Mouse (Mus musculus) liver, embryonic 13.5 days (tissue): ENCODE measurements around the gene Mtap. TPM values are rescaled to one million over a fixed set of nuclear protein-coding genes. Genes with fewer than 3 reads are reported as not detected.

Experiments used
- ATAC-seq: fragments of 200-750 bp; cut with Nextera tagmentation; 2 replicates; pipeline ENCODE4 v1.8.0; 2017; ENCODE audit warnings: low read depth, mild to moderate bottlenecking, moderate number of reproducible peaks, moderate library complexity
- DNase-seq: peaks from one replicate; pipeline ENCODE4 v3.0.0; 2022
- H3K27ac ChIP-seq: fragments of 300-500 bp; sonication (generic); 2 replicates; pipeline ENCODE4 v1.5.1; 2015; ENCODE audit warnings: moderate library complexity, mild to moderate bottlenecking, inconsistent platforms
- H3K27me3 ChIP-seq: fragments of 300-500 bp; sonication (generic); 2 replicates; pipeline ENCODE4 v1.6.1; 2015; ENCODE audit warnings: mild to moderate bottlenecking, inconsistent platforms
- H3K36me3 ChIP-seq: fragments of 300-500 bp; sonication (generic); 2 replicates; pipeline ENCODE4 v1.6.1; 2015; ENCODE audit warnings: mild to moderate bottlenecking, inconsistent platforms
- H3K4me1 ChIP-seq: fragments of 300-500 bp; sonication (generic); replicated peaks from 2 replicates; pipeline ENCODE4 v1.6.1; 2015; ENCODE audit warnings: inconsistent platforms
- H3K4me2 ChIP-seq: fragments of 300-500 bp; sonication (generic); 2 replicates; pipeline ENCODE4 v1.6.1; 2015; ENCODE audit warnings: inconsistent platforms, mild to moderate bottlenecking, moderate library complexity
- H3K4me3 ChIP-seq: fragments of 300-500 bp; sonication (generic); replicated peaks from 2 replicates; pipeline ENCODE4 v1.5.1; 2015; ENCODE audit warnings: mild to moderate bottlenecking, inconsistent platforms
- H3K9ac ChIP-seq: fragments of 300-500 bp; sonication (generic); 2 replicates; pipeline ENCODE4 v1.6.1; 2015; ENCODE audit warnings: mild to moderate bottlenecking, inconsistent platforms
- H3K9me3 ChIP-seq: fragments of 300-500 bp; sonication (generic); replicated peaks from 2 replicates; pipeline ENCODE4 v1.6.1; 2016; ENCODE audit warnings: inconsistent platforms
- WGBS: fragments of 180-500 bp; shearing (Covaris S2); methylation state at CpG from one replicate; pipeline ENCODE4 v1.1.7; 2015; ENCODE audit not compliant: insufficient replicate concordance; 5-methylcytosine and 5-hydroxymethylcytosine counted together
- polyA plus RNA-seq: library from polyadenylated mRNA; unstranded; fragments of >200 nt; fragmentation: Nextera tagmentation; extraction: Ambion mirVana; gene quantifications from 2 replicates; pipeline ENCODE4 v1.2.1, GENCODE M21; 2015

Mtap gene
- 36.7 and 42.9 TPM in 2 replicates for polyA plus RNA-seq

DNA sequence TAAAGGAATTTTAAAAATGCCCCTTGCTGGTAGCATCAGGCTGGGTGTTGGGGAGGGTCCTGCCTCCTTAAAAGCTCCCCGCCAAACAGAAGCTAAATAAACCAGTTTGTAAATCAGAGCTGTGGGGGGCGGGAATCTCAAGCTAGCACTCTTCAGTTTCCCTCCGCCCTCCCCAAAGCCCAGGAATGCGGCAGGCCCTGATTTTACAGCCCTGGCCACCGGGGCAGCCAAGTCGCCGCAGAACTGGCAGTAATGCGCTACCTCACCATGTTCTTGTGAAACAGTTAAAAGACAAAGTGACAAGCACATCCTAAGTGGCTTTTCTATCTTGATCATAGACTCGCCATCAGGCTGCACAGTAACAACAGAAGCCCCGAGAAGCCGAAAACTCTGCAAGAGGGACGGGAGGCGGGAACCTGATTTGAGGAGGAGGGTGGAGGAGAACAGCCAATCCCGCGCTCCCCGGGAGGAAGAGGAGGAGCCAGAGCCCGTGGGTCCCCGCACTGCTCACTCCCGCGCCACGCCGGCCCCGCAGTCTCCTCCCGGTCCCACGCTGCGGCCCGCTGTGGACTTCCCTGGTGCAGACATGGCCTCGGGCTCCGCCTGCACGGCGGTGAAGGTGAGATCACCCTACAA, at the start of gene Mtap:
Gene Mtap (plus strand): TSS at position 217 of the 636 bp plus-strand sequence.
- peak within 1 kb of the TSS; percentile 91 for H3K4me2 ChIP-seq
- WGBS: under 1% methylated on average over 31 of the region's 31 CpGs
- H3K4me1 ChIP-seq: peaks cover 49% of the 10 kb centered on the region
- ATAC-seq: peak; percentile 86
- no peaks in the 10 kb centered on the region for H3K9me3 ChIP-seq
- H3K4me3 ChIP-seq: peak within 1 kb of the TSS; percentile 74
- H3K27ac ChIP-seq: peak within 1 kb of the TSS; percentile 73
- DNase-seq: peak; percentile 38
- peak within 1 kb of the TSS; percentile 78 for H3K9ac ChIP-seq
- H3K27me3 ChIP-seq: no peaks in the 10 kb centered on the region
- H3K36me3 ChIP-seq: no peaks in the 10 kb centered on the region; the same call in 1 of the 2 replicates

DNA sequence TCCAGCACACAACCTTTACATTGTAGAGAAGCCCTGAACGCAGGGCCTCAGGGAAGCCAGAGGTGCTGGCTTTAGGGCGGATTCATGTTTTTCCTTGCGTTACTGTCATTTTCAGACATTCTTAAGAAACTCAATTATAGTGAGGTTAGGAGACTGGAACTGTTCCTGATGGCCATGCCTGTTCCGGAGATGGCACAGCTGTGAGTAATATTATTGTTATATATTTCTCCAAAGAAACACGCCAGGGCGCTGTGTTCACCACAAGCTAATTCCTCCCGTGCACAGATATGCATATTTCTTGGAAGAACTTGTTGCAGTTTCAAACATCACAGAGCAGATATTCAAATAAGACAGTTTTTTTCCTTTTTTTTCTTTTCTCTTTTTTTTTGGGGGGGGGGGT, 47.8 kb upstream of the Mtap start:
- WGBS: 76% methylated on average over 7 of the region's 7 CpGs
- H3K9me3 ChIP-seq: no peaks in the 10 kb centered on the region
- no peak overlapping the region for H3K27ac ChIP-seq
- no peak overlapping the region for H3K4me3 ChIP-seq
- H3K9ac ChIP-seq: no peak overlapping the region
- H3K4me1 ChIP-seq: peaks cover 7% of the 10 kb centered on the region
- H3K4me2 ChIP-seq: no peak overlapping the region
- DNase-seq (no peak), ATAC-seq (no peak)
- H3K36me3 ChIP-seq: no peaks in the 10 kb centered on the region
- H3K27me3 ChIP-seq: no peaks in the 10 kb centered on the region

GRCm38 (mm10) chr4:89090217-89090616, 46.7 kb upstream of the Mtap start:
- Histone ChIP-seq H3K9ac (no peak overlapping the region), H3K27me3 (no peaks in the 10 kb centered on the region), H3K9me3 (no peaks in the 10 kb centered on the region), H3K4me1 (peaks cover 7% of the 10 kb centered on the region), H3K27ac (no peak overlapping the region), H3K36me3 (no peaks in the 10 kb centered on the region), H3K4me3 (no peak overlapping the region), H3K4me2 (no peak overlapping the region)
- WGBS: 67% methylated on average over 6 of the region's 6 CpGs
- no peak for DNase-seq
- ATAC-seq: no peak

GRCm38 (mm10) chr4:89092153-89092552, 44.8 kb upstream of the Mtap start:
- no peaks in the 10 kb centered on the region for H3K9me3 ChIP-seq
- no peak overlapping the region for H3K27ac ChIP-seq
- peaks cover 7% of the 10 kb centered on the region for H3K4me1 ChIP-seq
- H3K4me3 ChIP-seq: no peak overlapping the region
- WGBS: 27% methylated on average over 5 of the region's 5 CpGs
- H3K4me2 ChIP-seq: no peak overlapping the region
- DNase-seq (no peak), ATAC-seq (no peak)
- no peaks in the 10 kb centered on the region for H3K36me3 ChIP-seq
- no peaks in the 10 kb centered on the region for H3K27me3 ChIP-seq
- no peak overlapping the region for H3K9ac ChIP-seq

GRCm38 (mm10) chr4:89094773-89095172, 42.1 kb upstream of the Mtap start:
- no peak for ATAC-seq
- Histone ChIP-seq H3K9ac (no peak overlapping the region), H3K27me3 (no peaks in the 10 kb centered on the region), H3K4me2 (no peak overlapping the region), H3K27ac (no peak overlapping the region), H3K9me3 (no peaks in the 10 kb centered on the region), H3K36me3 (no peaks in the 10 kb centered on the region), H3K4me3 (no peak overlapping the region), H3K4me1 (peaks cover 7% of the 10 kb centered on the region)
- no peak for DNase-seq
- 74% methylated on average over 5 of the region's 5 CpGs for WGBS

DNA sequence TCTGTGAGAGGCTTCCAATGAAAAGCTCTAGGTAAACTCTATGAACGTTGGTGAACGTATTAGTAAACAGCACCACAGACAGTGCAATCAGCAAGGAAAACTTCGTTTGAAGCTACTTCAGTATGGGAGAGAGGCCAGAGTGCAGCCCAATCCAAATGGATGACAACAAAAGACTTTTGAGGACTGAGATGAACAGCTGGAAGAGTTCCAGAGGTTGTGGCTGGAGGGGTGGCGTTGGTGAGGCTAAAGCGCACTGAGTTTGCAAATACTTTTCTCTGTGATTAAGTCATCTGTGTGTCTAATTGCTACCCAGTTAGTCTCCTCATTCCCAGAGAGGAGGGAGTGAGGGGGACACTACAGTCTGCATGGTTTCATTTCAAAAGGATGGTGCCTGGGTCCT, 38.7 kb upstream of the Mtap start:
- Histone ChIP-seq H3K4me2 (no peak overlapping the region), H3K9me3 (no peaks in the 10 kb centered on the region), H3K9ac (no peak overlapping the region)

DNA sequence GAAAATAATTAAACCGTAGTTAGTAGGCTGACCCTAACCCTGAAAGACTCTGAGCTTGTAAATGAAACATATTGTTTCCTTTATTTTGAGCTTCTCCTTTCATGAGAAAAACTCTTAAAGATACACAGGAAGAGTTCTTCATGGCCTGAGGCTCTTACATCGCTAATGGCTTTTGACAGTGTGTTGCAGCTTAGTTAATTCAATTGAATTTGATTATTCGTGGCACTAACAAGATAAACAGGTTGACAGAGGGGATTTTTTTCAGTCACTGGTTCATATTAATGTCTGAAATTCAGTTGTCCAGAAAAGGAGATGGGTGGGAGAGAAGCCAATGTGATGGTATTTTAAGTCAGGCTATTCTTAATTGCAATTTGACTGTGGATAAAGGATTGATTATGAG, 35.6 kb upstream of the Mtap start:
- Histone ChIP-seq H3K27ac (no peak overlapping the region), H3K27me3 (no peaks in the 10 kb centered on the region), H3K9ac (no peak overlapping the region), H3K4me1 (no peaks in the 10 kb centered on the region), H3K4me3 (no peak overlapping the region), H3K9me3 (no peaks in the 10 kb centered on the region), H3K4me2 (no peak overlapping the region), H3K36me3 (no peaks in the 10 kb centered on the region)
- 69% methylated on average over 3 of the region's 3 CpGs for WGBS
- ATAC-seq (no peak), DNase-seq (no peak)

More for the DNA sequence above, 38.7 kb upstream of the Mtap start:
- 65% methylated on average over 5 of the region's 5 CpGs for WGBS
- ATAC-seq: no peak
- Histone ChIP-seq H3K36me3 (no peaks in the 10 kb centered on the region), H3K4me1 (no peaks in the 10 kb centered on the region), H3K4me3 (no peak overlapping the region), H3K27me3 (no peaks in the 10 kb centered on the region), H3K27ac (no peak overlapping the region)
- no peak for DNase-seq

- WGBS: 67% methylated on average over 2 of the region's 2 CpGs
- no peak for DNase-seq
- Histone ChIP-seq H3K4me2 (no peak overlapping the region), H3K9me3 (no peaks in the 10 kb centered on the region), H3K27me3 (no peaks in the 10 kb centered on the region), H3K4me1 (no peaks in the 10 kb centered on the region), H3K27ac (no peak overlapping the region), H3K4me3 (no peak overlapping the region), H3K9ac (no peak overlapping the region), H3K36me3 (no peaks in the 10 kb centered on the region)
- ATAC-seq: no peak
Measured at GRCm38 (mm10) chr4:89102283-89102682, 34.6 kb upstream of the Mtap start.

GRCm38 (mm10) chr4:89105486-89105885, 31.4 kb upstream of the Mtap start:
- DNase-seq (no peak), ATAC-seq (no peak)
- no peak overlapping the region for H3K9ac ChIP-seq

GRCm38 (mm10) chr4:89106505-89106904, 30.4 kb upstream of the Mtap start:
- H3K27ac ChIP-seq: no peak overlapping the region
- H3K4me1 ChIP-seq: no peaks in the 10 kb centered on the region
- ATAC-seq (no peak), DNase-seq (no peak)
- H3K4me3 ChIP-seq: no peak overlapping the region
- H3K9me3 ChIP-seq: no peaks in the 10 kb centered on the region
- no peaks in the 10 kb centered on the region for H3K36me3 ChIP-seq
- H3K9ac ChIP-seq: no peak overlapping the region
- no peaks in the 10 kb centered on the region for H3K27me3 ChIP-seq
- 44% methylated on average over 2 of the region's 2 CpGs for WGBS
- no peak overlapping the region for H3K4me2 ChIP-seq

More at GRCm38 (mm10) chr4:89105486-89105885, 31.4 kb upstream of the Mtap start:
- H3K4me1 ChIP-seq: no peaks in the 10 kb centered on the region
- no peaks in the 10 kb centered on the region for H3K36me3 ChIP-seq
- H3K4me2 ChIP-seq: no peak overlapping the region
- H3K4me3 ChIP-seq: no peak overlapping the region
- 13% methylated on average over 2 of the region's 2 CpGs for WGBS
- H3K9me3 ChIP-seq: no peaks in the 10 kb centered on the region
- H3K27ac ChIP-seq: no peak overlapping the region
- H3K27me3 ChIP-seq: no peaks in the 10 kb centered on the region

DNA sequence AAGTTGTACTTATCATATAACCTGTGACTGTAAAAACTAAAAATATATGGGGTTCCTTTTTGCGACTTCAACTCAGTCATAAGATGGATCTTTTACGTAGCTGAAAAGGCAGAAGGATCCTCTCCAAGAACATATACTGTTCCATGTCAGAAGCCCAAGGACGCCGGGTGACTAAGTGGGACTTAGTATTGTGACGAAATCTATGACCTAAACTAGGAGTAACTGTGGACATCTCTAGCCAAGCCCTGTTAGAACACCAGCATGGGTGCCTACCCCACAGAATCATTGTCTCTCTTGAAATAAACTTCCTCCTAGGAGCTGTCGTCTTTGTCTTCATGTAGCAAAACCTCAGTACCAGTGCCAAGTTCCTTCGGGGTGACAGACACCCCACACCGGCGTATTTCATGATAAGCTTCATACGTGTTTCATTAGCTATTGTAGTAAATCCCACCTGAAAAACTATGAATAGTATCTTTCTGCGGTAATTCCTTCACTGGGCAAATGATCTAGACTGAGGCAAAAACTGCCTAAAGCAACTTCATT, 24.7 kb upstream of the Mtap start:
- no peaks in the 10 kb centered on the region for H3K36me3 ChIP-seq
- DNase-seq: no peak
- 53% methylated on average over 11 of the region's 11 CpGs for WGBS
- H3K27me3 ChIP-seq: no peaks in the 10 kb centered on the region
- peaks cover 4% of the 10 kb centered on the region for H3K4me1 ChIP-seq
- no peak overlapping the region for H3K4me2 ChIP-seq
- ATAC-seq: no peak
- no peak overlapping the region for H3K9ac ChIP-seq
- no peak overlapping the region for H3K27ac ChIP-seq
- H3K4me3 ChIP-seq: no peak overlapping the region
- H3K9me3 ChIP-seq: no peaks in the 10 kb centered on the region

DNA sequence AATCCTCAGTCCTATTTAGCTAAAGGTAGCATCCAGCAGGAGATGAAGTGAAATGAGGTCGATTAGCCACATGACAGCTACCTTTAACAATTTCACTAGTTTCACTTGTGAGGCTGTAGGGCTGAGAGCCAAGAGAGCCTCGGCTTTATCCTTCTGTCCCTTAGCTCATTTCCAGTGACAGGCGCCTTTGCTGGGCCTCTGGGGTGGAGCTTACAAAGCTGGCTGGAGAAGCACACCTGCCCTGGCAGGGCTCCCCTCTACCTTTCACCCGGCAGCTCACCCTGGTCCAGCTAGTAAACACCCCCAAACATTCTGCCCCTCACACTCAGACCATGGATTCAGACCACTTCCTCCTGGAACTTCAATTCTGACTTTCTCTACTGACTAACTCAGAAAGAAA, 24.1 kb upstream of the Mtap start:
- Histone ChIP-seq H3K4me2 (no peak overlapping the region), H3K4me3 (no peak overlapping the region), H3K27ac (no peak overlapping the region), H3K9me3 (no peaks in the 10 kb centered on the region), H3K36me3 (no peaks in the 10 kb centered on the region), H3K4me1 (peaks cover 4% of the 10 kb centered on the region), H3K27me3 (no peaks in the 10 kb centered on the region), H3K9ac (no peak overlapping the region)
- DNase-seq: no peak
- ATAC-seq: no peak
- 38% methylated on average over 4 of the region's 4 CpGs for WGBS
